Mouse (Mus musculus) retina, postnatal 7 days (tissue): ENCODE measurements around the gene Aimp2.

Experiments used
- DNase-seq: peaks from one replicate; pipeline ENCODE4 v3.0.0-alpha.2; 2012; ENCODE audit warnings: low read depth, low spot score

The Aimp2 gene

DNA sequence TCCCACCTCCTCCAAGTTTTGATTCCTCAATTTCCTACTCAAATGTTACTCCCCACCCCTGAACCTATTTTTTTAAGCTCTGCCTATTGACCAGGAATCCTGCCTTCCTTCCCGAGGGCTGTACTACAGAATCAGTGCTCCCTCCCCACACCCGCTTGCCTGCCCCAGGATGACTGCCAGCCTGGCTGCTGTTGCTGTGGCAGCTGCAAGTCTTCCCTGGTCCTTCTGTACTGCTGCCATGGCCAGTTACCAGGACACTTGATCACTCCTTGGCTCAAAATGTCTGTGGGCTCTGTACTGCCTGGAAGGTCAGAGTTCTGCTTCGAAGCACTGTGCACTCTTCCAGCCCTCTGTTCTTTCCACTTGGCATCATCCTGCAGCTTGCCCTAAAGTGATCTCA is 7.5 kb downstream of the Aimp2 start:
- no peak for DNase-seq

DNA sequence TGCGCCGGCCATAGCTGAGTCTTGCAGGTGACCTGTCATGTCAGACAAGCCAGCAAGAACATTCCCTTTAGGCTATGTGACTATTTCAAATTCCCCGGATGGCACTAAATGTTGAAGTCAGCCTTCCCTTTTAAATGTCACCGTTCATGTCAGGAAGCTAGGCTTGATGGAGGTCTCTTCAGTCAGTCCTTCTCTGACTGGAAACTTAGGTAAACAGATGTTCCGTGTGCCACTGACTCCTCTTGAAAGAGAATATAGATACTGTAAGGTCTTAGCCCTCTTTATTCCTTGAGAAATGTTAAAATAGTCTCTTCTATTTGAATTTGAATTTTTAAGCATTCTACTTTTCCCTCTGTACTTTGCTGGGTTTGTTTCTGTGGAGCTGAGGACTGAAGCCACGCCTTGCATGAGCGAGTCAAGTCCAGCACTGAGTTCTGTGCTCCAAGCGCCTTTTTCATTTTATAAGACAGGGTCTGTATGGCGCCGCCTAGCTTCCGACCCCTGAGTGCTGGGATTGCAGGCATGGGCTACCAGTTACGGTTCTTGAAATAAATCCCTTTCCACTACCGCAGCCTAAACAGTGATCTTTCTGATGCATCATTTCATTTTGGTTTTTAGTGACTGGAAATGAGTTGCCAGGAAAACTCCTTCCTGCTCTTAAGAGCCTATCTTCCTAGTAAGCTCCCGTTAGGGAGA is 11.9 kb downstream of the Aimp2 start, which contains the start of gene Ankrd61:
Gene Ankrd61 (minus strand): TSS at position 51 of the 696 bp plus-strand sequence.
- DNase-seq, result no peak

DNA sequence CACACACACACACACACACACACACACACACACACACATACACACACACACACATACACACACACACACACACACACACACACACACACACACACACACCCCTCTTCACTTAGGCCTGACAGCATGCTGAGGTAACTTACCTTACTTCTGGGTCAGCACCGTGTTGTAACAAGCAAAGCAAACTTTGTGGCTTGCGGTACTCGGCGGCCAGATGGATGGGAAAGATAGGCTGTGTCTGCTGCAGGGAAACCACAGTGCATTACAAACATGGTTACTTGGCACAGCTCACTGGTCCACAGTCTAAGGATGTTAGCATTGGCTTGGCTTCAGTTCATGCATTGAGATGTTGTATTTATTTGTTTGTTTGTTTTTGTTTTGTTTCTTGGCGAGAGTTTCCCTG is 16.3 kb downstream of the Aimp2 start:
- no peak for DNase-seq

DNA sequence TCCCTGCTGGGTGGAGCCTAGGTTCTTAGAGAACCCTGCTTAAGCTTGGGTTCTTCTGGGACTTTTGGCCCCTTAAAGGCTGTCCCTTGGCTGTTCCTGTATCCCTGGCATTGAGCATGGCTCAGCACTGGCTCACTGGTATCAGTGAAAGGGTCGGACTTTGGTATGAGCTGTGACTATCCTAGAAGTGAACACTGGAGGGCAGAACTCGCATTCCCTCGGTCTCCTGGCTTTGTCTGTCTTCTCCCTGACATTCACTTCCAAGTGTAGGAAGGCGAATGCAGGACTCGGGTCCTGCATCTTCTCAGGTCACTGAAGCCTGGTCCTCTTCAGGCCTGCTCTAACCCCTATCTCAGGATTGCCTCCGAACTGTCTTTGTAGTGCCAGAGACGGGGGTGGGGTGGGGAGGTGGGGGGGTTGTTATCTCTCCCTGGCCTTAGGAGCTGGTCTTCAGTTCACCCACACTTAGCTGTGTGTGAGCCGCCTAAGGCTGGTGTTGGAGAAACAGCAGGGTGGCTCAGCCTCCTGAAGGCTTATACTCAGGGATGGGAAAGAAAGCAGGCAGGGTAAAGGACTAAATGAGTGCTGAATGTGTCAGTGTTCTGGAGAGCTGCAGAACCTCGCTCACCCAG is 17.3 kb downstream of the Aimp2 start:
- no peak for DNase-seq

DNA sequence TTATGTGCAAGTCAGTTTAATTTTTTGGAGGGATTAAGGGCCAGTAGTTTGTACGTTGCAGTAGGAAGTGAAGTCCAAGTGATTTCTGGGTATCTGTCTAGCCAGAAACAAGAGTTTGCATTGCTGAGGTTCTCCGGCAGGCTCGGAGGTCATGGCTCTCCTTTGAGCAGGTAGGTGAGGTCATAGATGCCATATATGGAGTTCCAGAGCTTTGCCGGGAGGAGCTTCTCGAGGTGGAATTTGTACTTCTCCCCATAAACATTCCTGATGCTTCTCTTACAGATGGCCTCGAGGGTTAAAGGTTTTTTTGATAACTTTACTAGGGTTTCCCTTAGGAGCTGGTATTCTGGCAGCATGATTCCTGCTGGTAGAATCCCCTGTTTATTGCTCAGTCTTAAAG is 18.9 kb downstream of the Aimp2 start:
- no peak for DNase-seq

DNA sequence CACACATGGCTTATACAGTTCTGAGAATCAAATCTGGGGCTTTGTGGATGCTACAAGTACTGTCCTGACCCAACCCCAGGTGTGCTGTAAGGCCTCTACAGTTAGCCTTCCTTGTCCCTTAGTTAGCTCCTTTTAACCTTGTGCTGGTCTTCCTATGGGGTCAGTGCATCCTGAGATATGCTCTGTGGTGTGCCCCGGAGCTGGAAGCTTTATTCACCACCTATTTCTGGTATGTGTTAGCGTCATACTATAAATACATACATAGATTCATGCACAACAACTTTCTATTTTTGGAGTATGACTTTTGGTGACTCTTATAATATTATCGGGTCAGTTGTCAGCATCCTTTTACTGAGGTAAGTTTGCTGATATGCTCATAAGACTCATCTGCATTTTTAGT is 24.4 kb downstream of the Aimp2 start:
- DNase-seq, result no peak

DNA sequence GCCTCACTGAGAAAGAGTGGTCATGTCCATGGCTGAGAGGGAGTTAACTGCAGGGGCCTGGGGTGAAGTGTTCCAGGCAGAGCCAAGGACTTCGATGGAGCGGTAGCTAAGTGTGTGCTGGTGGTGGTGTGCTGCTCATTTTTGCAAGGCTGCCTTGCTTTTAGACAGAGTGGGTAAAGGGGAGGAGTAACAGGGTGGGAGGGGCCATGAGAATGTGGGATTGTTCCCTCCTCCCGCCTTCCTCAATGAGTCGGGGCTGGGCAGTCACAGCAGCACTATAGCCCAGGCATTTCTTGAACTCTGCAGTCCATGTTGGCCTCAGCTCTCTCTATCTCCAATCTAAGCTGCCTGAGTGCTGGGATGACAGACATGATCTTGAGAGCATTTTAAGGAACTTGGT is 35.1 kb downstream of the Aimp2 start:
- no peak for DNase-seq

DNA sequence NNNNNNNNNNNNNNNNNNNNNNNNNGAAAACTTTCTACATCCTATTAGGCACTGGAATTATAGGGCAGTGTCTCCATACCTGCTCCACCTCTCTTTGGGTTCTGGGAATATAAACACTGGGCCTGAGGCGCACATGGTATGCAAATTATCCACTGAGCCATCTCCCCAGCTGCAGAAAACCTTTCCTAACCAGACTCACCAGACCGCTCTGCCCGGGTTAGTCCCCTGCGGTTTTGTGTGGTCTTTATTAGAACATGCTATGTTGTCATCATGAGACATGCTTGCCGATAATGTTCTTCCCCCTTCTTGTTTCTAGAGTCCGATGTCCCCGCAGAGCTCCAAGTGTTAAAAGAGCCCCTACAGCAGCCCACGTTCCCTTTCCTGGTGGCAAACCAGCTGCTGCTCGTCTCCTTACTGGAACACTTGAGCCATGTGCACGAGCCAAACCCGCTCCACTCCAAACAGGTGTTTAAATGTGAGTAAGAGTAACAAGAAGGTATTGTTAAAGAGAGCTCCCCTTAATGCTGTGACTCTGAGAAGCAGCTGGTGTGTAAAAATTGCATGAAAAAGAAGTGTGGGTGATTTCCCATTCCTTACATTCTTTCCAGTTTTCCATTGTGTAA is 38.0 kb downstream of the Aimp2 start:
- DNase-seq, result no peak
